Mouse (Mus musculus) heart, postnatal 25 days (tissue): ENCODE measurements around the gene Setd2. TPM values are rescaled to one million over a fixed set of nuclear protein-coding genes. Genes with fewer than 3 reads are reported as not detected.

Experiments
- DNase-seq: peaks from one replicate; pipeline ENCODE4 v3.0.0; 2022; ENCODE audit warnings: low spot score
- intact Hi-C: fragments of 180-260 bp; cut with DNase I; formaldehyde crosslinking; loops from one replicate; pipeline ENCODE4 v1.15.1; 2025
- total RNA-seq, 2 experiments: library from RNA; stranded (reverse); gene quantifications; 2 replicates each; pipeline ENCODE4 v1.2.3; 2021

The Setd2 gene
- total RNA-seq, 2 experiments from 2014 or later: 38.0 to 49.8 TPM

- intact Hi-C loops: no loop called here
Observed at GRCm38 (mm10) chr9:110651931-110652722, 119.7 kb downstream of the Setd2 start.

GRCm38 (mm10) chr9:110652963-110653654, 120.7 kb downstream of the Setd2 start:
- DNase-seq: no peak
- intact Hi-C loops: no loop called here

More at GRCm38 (mm10) chr9:110651931-110652722, 119.7 kb downstream of the Setd2 start:
- peak; percentile 51 for DNase-seq

- peak; percentile 96 for DNase-seq
- intact Hi-C loops: no loop called here
Observed at GRCm38 (mm10) chr9:110653655-110654461, 121.5 kb downstream of the Setd2 start, which contains the start of gene Nbeal2. Gene Nbeal2, minus strand, starts transcription at chr9:110654161.

- intact Hi-C loops: no loop called here
- no peak for DNase-seq
Observed at GRCm38 (mm10) chr9:110654726-110655650, 122.6 kb downstream of the Setd2 start.

GRCm38 (mm10) chr9:110655651-110656007, 123.2 kb downstream of the Setd2 start:
- DNase-seq: no peak
- intact Hi-C loops: loop anchor here (2.0 kb wide), 1 partner anchor 15 kb away; no protein-coding TSS in a partner anchor

GRCm38 (mm10) chr9:110656249-110657221, 124.1 kb downstream of the Setd2 start, which contains the start of gene Ccdc12:
Gene Ccdc12, plus strand, starts transcription at chr9:110656503.
- intact Hi-C loops: loop anchor here (2.0 kb wide), 1 partner anchor 14 kb away; no protein-coding TSS in a partner anchor

GRCm38 (mm10) chr9:110657474-110658078, 125.2 kb downstream of the Setd2 start:
- DNase-seq: no peak
- intact Hi-C loops: loop anchor here (2.0 kb wide), 1 partner anchor 13 kb away; no protein-coding TSS in a partner anchor

More at GRCm38 (mm10) chr9:110656249-110657221, 124.1 kb downstream of the Setd2 start, which contains the start of gene Ccdc12:
- DNase-seq: peak; percentile 93

GRCm38 (mm10) chr9:110659521-110659920, 127.1 kb downstream of the Setd2 start:
- intact Hi-C loops: no loop called here
- no peak for DNase-seq

GRCm38 (mm10) chr9:110660208-110660607, 127.8 kb downstream of the Setd2 start:
- intact Hi-C loops: no loop called here
- no peak for DNase-seq

GRCm38 (mm10) chr9:110660856-110661612, 128.6 kb downstream of the Setd2 start:
- DNase-seq: no peak
- intact Hi-C loops: no loop called here

GRCm38 (mm10) chr9:110662844-110663243, 130.4 kb downstream of the Setd2 start:
- intact Hi-C loops: no loop called here
- no peak for DNase-seq

- no peak for DNase-seq
- intact Hi-C loops: no loop called here
Observed at GRCm38 (mm10) chr9:110665912-110666311, 133.5 kb downstream of the Setd2 start.

GRCm38 (mm10) chr9:110666374-110666773, 134.0 kb downstream of the Setd2 start:
- intact Hi-C loops: no loop called here
- no peak for DNase-seq

- DNase-seq: no peak
- intact Hi-C loops: no loop called here
Observed at GRCm38 (mm10) chr9:110667219-110667836, 134.9 kb downstream of the Setd2 start.
